Mouse (Mus musculus) liver, embryonic 13.5 days (tissue): ENCODE data around the gene Cpa2. TPM values are rescaled to one million over a fixed set of nuclear protein-coding genes. Genes with fewer than 3 reads are reported as not detected.

Experiments
- ATAC-seq: fragments of 200-750 bp; cut with Nextera tagmentation; 2 replicates; pipeline ENCODE4 v1.8.0; 2017; ENCODE audit warnings: low read depth, mild to moderate bottlenecking, moderate number of reproducible peaks, moderate library complexity
- DNase-seq: peaks from one replicate; pipeline ENCODE4 v3.0.0; 2022
- H3K27ac ChIP-seq: fragments of 300-500 bp; sonication (generic); 2 replicates; pipeline ENCODE4 v1.5.1; 2015; ENCODE audit warnings: moderate library complexity, mild to moderate bottlenecking, inconsistent platforms
- H3K27me3 ChIP-seq: fragments of 300-500 bp; sonication (generic); 2 replicates; pipeline ENCODE4 v1.6.1; 2015; ENCODE audit warnings: mild to moderate bottlenecking, inconsistent platforms
- H3K36me3 ChIP-seq: fragments of 300-500 bp; sonication (generic); 2 replicates; pipeline ENCODE4 v1.6.1; 2015; ENCODE audit warnings: mild to moderate bottlenecking, inconsistent platforms
- H3K4me1 ChIP-seq: fragments of 300-500 bp; sonication (generic); replicated peaks from 2 replicates; pipeline ENCODE4 v1.6.1; 2015; ENCODE audit warnings: inconsistent platforms
- H3K4me2 ChIP-seq: fragments of 300-500 bp; sonication (generic); 2 replicates; pipeline ENCODE4 v1.6.1; 2015; ENCODE audit warnings: inconsistent platforms, mild to moderate bottlenecking, moderate library complexity
- H3K4me3 ChIP-seq: fragments of 300-500 bp; sonication (generic); replicated peaks from 2 replicates; pipeline ENCODE4 v1.5.1; 2015; ENCODE audit warnings: mild to moderate bottlenecking, inconsistent platforms
- H3K9ac ChIP-seq: fragments of 300-500 bp; sonication (generic); 2 replicates; pipeline ENCODE4 v1.6.1; 2015; ENCODE audit warnings: mild to moderate bottlenecking, inconsistent platforms
- H3K9me3 ChIP-seq: fragments of 300-500 bp; sonication (generic); replicated peaks from 2 replicates; pipeline ENCODE4 v1.6.1; 2016; ENCODE audit warnings: inconsistent platforms
- WGBS: fragments of 180-500 bp; shearing (Covaris S2); methylation state at CpG from one replicate; pipeline ENCODE4 v1.1.7; 2015; ENCODE audit not compliant: insufficient replicate concordance; 5-methylcytosine and 5-hydroxymethylcytosine counted together
- polyA plus RNA-seq: library from polyadenylated mRNA; unstranded; fragments of >200 nt; fragmentation: Nextera tagmentation; extraction: Ambion mirVana; gene quantifications from 2 replicates; pipeline ENCODE4 v1.2.1, GENCODE M21; 2015

Cpa2 gene
- polyA plus RNA-seq, 1 experiment from 2014 or later, result 1.1 TPM

- Histone ChIP-seq H3K4me1 (0 out of 2 replicates have a peak, but pooled peaks cover 3% of the 10 kb centered on the region), H3K36me3 (no peaks in the 10 kb centered on the region), H3K9me3 (no peaks in the 10 kb centered on the region), H3K4me3 (no peak overlapping the region), H3K4me2 (no peak overlapping the region), H3K9ac (no peak overlapping the region), H3K27ac (no peak overlapping the region), H3K27me3 (0 out of 2 replicates have a peak, but pooled peaks cover 5% of the 10 kb centered on the region)
- WGBS, result 58% methylated on average over 6 of the region's 6 CpGs
- DNase-seq (no peak), ATAC-seq (no peak)
Measured at GRCm38 (mm10) chr6:30563575-30563974, 22.2 kb downstream of the Cpa2 start.

GRCm38 (mm10) chr6:30564051-30564450, 22.7 kb downstream of the Cpa2 start:
- H3K4me1 ChIP-seq, result 0 out of 2 replicates have a peak, but pooled peaks cover 3% of the 10 kb centered on the region
- 0 out of 2 replicates have a peak, but pooled peaks cover 5% of the 10 kb centered on the region for H3K27me3 ChIP-seq
- H3K9me3 ChIP-seq, result no peaks in the 10 kb centered on the region
- no peaks in the 10 kb centered on the region for H3K36me3 ChIP-seq
- DNase-seq (no peak), ATAC-seq (no peak)
- no peak overlapping the region for H3K9ac ChIP-seq
- no peak overlapping the region for H3K4me3 ChIP-seq
- no peak overlapping the region for H3K4me2 ChIP-seq
- H3K27ac ChIP-seq, result no peak overlapping the region
- 76% methylated on average over 6 of the region's 6 CpGs for WGBS

- Histone ChIP-seq H3K9me3 (no peaks in the 10 kb centered on the region), H3K27ac (no peak within 1 kb of the TSS)
Measured at GRCm38 (mm10) chr6:30568069-30568468, 26.7 kb downstream of the Cpa2 start, which contains the start of gene Cpa4. Cpa4 (plus strand) TSS chr6:30568369.

GRCm38 (mm10) chr6:30569331-30569730, 27.9 kb downstream of the Cpa2 start:
- 72% methylated on average over 10 of the region's 10 CpGs for WGBS

More at GRCm38 (mm10) chr6:30568069-30568468, 26.7 kb downstream of the Cpa2 start, which contains the start of gene Cpa4:
- ATAC-seq (no peak), DNase-seq (no peak)
- no peak within 1 kb of the TSS for H3K9ac ChIP-seq
- no peak within 1 kb of the TSS for H3K4me2 ChIP-seq
- no peaks in the 10 kb centered on the region for H3K36me3 ChIP-seq
- no peak within 1 kb of the TSS for H3K4me3 ChIP-seq
- H3K4me1 ChIP-seq, result 0 out of 2 replicates have a peak, but pooled peaks cover 3% of the 10 kb centered on the region
- no peaks in the 10 kb centered on the region for H3K27me3 ChIP-seq
- 58% methylated on average over 5 of the region's 5 CpGs for WGBS

GRCm38 (mm10) chr6:30570012-30570411, 28.6 kb downstream of the Cpa2 start:
- no peak overlapping the region for H3K4me3 ChIP-seq
- H3K4me1 ChIP-seq, result no peaks in the 10 kb centered on the region
- no peaks in the 10 kb centered on the region for H3K36me3 ChIP-seq
- no peak overlapping the region for H3K27ac ChIP-seq
- H3K9ac ChIP-seq, result no peak overlapping the region
- WGBS, result 82% methylated on average over 5 of the region's 5 CpGs
- no peak overlapping the region for H3K4me2 ChIP-seq
- no peaks in the 10 kb centered on the region for H3K27me3 ChIP-seq
- DNase-seq, result no peak
- no peak for ATAC-seq
- no peaks in the 10 kb centered on the region for H3K9me3 ChIP-seq

More at GRCm38 (mm10) chr6:30569331-30569730, 27.9 kb downstream of the Cpa2 start:
- Histone ChIP-seq H3K4me3 (no peak overlapping the region), H3K4me1 (0 out of 2 replicates have a peak, but pooled peaks cover under 1% of the 10 kb centered on the region), H3K27me3 (no peaks in the 10 kb centered on the region), H3K27ac (no peak overlapping the region), H3K36me3 (no peaks in the 10 kb centered on the region), H3K9me3 (no peaks in the 10 kb centered on the region), H3K4me2 (no peak overlapping the region), H3K9ac (no peak overlapping the region)
- no peak for DNase-seq
- no peak for ATAC-seq

- DNase-seq, result no peak
- no peaks in the 10 kb centered on the region for H3K27me3 ChIP-seq
- 64% methylated on average over 20 of the region's 20 CpGs for WGBS
- no peak overlapping the region for H3K4me2 ChIP-seq
- H3K9me3 ChIP-seq, result no peaks in the 10 kb centered on the region
- H3K9ac ChIP-seq, result no peak overlapping the region
- H3K4me3 ChIP-seq, result no peak overlapping the region
- H3K4me1 ChIP-seq, result no peaks in the 10 kb centered on the region
- no peak for ATAC-seq
- H3K27ac ChIP-seq, result no peak overlapping the region
- no peaks in the 10 kb centered on the region for H3K36me3 ChIP-seq
Measured at GRCm38 (mm10) chr6:30572456-30573311, 31.3 kb downstream of the Cpa2 start.

GRCm38 (mm10) chr6:30573380-30573779, 32.0 kb downstream of the Cpa2 start:
- 61% methylated on average over 5 of the region's 5 CpGs for WGBS
- no peak for DNase-seq
- H3K27ac ChIP-seq, result peak overlapping the region; percentile 5; the same call in 1 of the 2 replicates
- no peak for ATAC-seq
- H3K9ac ChIP-seq, result no peak overlapping the region
- no peaks in the 10 kb centered on the region for H3K9me3 ChIP-seq
- H3K36me3 ChIP-seq, result no peaks in the 10 kb centered on the region
- H3K4me3 ChIP-seq, result no peak overlapping the region
- H3K27me3 ChIP-seq, result no peaks in the 10 kb centered on the region
- no peaks in the 10 kb centered on the region for H3K4me1 ChIP-seq
- no peak overlapping the region for H3K4me2 ChIP-seq

GRCm38 (mm10) chr6:30574945-30575344, 33.6 kb downstream of the Cpa2 start:
- Histone ChIP-seq H3K4me3 (no peak overlapping the region), H3K27ac (no peak overlapping the region), H3K27me3 (no peaks in the 10 kb centered on the region), H3K4me2 (no peak overlapping the region), H3K4me1 (no peaks in the 10 kb centered on the region), H3K9me3 (no peaks in the 10 kb centered on the region), H3K9ac (no peak overlapping the region), H3K36me3 (no peaks in the 10 kb centered on the region)
- DNase-seq, result no peak
- ATAC-seq, result no peak
- WGBS, result 74% methylated on average over 1 of the region's 1 CpGs

- H3K36me3 ChIP-seq, result no peaks in the 10 kb centered on the region
- DNase-seq (no peak), ATAC-seq (no peak)
- H3K4me3 ChIP-seq, result no peak overlapping the region
- H3K27ac ChIP-seq, result no peak overlapping the region
- H3K9ac ChIP-seq, result no peak overlapping the region
- H3K27me3 ChIP-seq, result no peaks in the 10 kb centered on the region
- H3K4me2 ChIP-seq, result no peak overlapping the region
- no peaks in the 10 kb centered on the region for H3K4me1 ChIP-seq
- 73% methylated on average over 17 of the region's 17 CpGs for WGBS
- no peaks in the 10 kb centered on the region for H3K9me3 ChIP-seq
Measured at GRCm38 (mm10) chr6:30576477-30577203, 35.3 kb downstream of the Cpa2 start.

GRCm38 (mm10) chr6:30579961-30580840, 38.8 kb downstream of the Cpa2 start:
- H3K4me2 ChIP-seq, result no peak overlapping the region
- WGBS, result 69% methylated on average over 17 of the region's 17 CpGs
- H3K4me3 ChIP-seq, result no peak overlapping the region
- H3K27me3 ChIP-seq, result no peaks in the 10 kb centered on the region
- ATAC-seq (no peak), DNase-seq (no peak)
- H3K9me3 ChIP-seq, result no peaks in the 10 kb centered on the region
- no peaks in the 10 kb centered on the region for H3K36me3 ChIP-seq
- H3K4me1 ChIP-seq, result no peaks in the 10 kb centered on the region
- no peak overlapping the region for H3K9ac ChIP-seq
- no peak overlapping the region for H3K27ac ChIP-seq

GRCm38 (mm10) chr6:30580841-30581176, 39.4 kb downstream of the Cpa2 start:
- H3K9me3 ChIP-seq, result no peaks in the 10 kb centered on the region
- DNase-seq (no peak), ATAC-seq (no peak)
- no peaks in the 10 kb centered on the region for H3K36me3 ChIP-seq
- H3K4me1 ChIP-seq, result no peaks in the 10 kb centered on the region
- no peaks in the 10 kb centered on the region for H3K27me3 ChIP-seq
- whole genome bisulfite sequencing, result 75% methylated on average over 8 of the region's 8 CpGs
- H3K9ac ChIP-seq, result no peak overlapping the region
- no peak overlapping the region for H3K4me2 ChIP-seq
- no peak overlapping the region for H3K4me3 ChIP-seq
- H3K27ac ChIP-seq, result no peak overlapping the region
